ENCODE assay signal across 22 mouse cellular contexts in the genomic region with DNA sequence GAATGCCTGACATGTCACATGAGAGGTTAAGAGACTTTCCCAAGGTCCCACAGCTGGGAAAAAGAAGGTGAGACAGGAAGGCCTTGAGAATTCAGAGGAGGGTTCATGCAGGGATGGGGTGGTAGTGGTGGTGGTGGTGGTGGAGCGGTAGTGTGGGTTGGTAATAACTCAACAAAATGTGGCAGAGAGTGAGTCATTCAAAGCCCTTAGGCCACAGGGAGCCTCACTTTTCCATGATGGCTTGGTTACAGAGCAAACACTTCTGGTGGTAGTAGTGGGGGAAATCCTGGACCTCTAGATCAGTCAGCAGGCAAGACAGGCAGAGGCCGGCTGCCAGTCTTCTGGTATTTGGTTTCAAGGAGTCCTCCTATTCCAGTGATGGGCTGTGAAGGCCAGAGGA. TPM values are rescaled to one million over a fixed set of nuclear protein-coding genes. Genes with fewer than 3 reads are reported as not detected.
"Had no signal": no experiment of that assay in that cellular context is flagged by ENCODE, and none has a peak within 500 bp of the region (broad histone marks: within the 10 kb centered on the region; RNA-seq: fewer than 3 reads in every experiment).

No protein-coding gene starts in this region.

- H3K27me3 ChIP-seq: midbrain, embryonic 15.5 days; neural tube, embryonic 15.5 days had no signal

- DNase-seq: layer of hippocampus, postnatal 36 days; liver, embryonic 13.5 days; lung, adult 2 months; lung, postnatal 14 days; right cerebral cortex, adult 18-20 months; right cerebral cortex, postnatal 14 days; right cerebral cortex, postnatal 4 days; thymus, adult 18-20 months; thymus, postnatal 36 days had no signal

- H3K4me1 ChIP-seq: liver, embryonic 13.5 days; midbrain, embryonic 12.5 days; midbrain, embryonic 15.5 days; neural tube, embryonic 12.5 days; neural tube, embryonic 15.5 days had no signal

- ATAC-seq: midbrain, embryonic 15.5 days had no signal

- H3K27ac ChIP-seq: kidney, postnatal 0 days; left cerebral cortex, adult 2 months; liver, embryonic 13.5 days; macrophage; midbrain, embryonic 12.5 days; midbrain, embryonic 15.5 days; neural tube, embryonic 12.5 days; neural tube, embryonic 15.5 days had no signal

- H3K4me3 ChIP-seq: left cerebral cortex, adult 2 months; liver, embryonic 13.5 days; midbrain, embryonic 12.5 days; midbrain, embryonic 15.5 days; neural tube, embryonic 12.5 days; neural tube, embryonic 15.5 days had no signal

- H3K4me2 ChIP-seq: liver, embryonic 13.5 days; midbrain, embryonic 12.5 days; midbrain, embryonic 15.5 days; neural tube, embryonic 12.5 days; neural tube, embryonic 15.5 days had no signal

- H3K9ac ChIP-seq: liver, embryonic 13.5 days; midbrain, embryonic 12.5 days; midbrain, embryonic 15.5 days; neural tube, embryonic 12.5 days; neural tube, embryonic 15.5 days had no signal

- H3K9me3 ChIP-seq: liver, embryonic 13.5 days; midbrain, embryonic 12.5 days; midbrain, embryonic 15.5 days; neural tube, embryonic 12.5 days; neural tube, embryonic 15.5 days had no signal

- H3K36me3 ChIP-seq: liver, embryonic 13.5 days; midbrain, embryonic 12.5 days; midbrain, embryonic 15.5 days; neural tube, embryonic 12.5 days; neural tube, embryonic 15.5 days had no signal

RNA-seq across cellular contexts. Expression of gene Alox12b, which starts 15.8 kb away (rescaled TPM):
- total RNA-seq: liver, adult 2 months; megakaryocyte, adult 5-6 weeks had no signal
- polyA plus RNA-seq: liver, adult 2 months; liver, embryonic 13.5 days; liver, embryonic 16.5 days; lung, embryonic 16.5 days; macrophage; stomach, embryonic 14.5 days had no signal

RNA-seq across cellular contexts. Expression of gene Alox8, which starts 25.0 kb away (rescaled TPM):
- total RNA-seq: liver, adult 2 months had no signal
- polyA plus RNA-seq: large intestine, adult 2 months; liver, adult 2 months; liver, embryonic 13.5 days; lung, adult 2 months; macrophage; stomach, embryonic 14.5 days had no signal

RNA-seq across cellular contexts. Expression of gene Aloxe3, which starts 46.9 kb away (rescaled TPM):
- total RNA-seq: liver, adult 2 months had no signal
- polyA plus RNA-seq: liver, embryonic 13.5 days; macrophage; neural tube, embryonic 12.5 days had no signal

RNA-seq across cellular contexts. Expression of gene 9130213A22Rik, which starts 50.2 kb away (rescaled TPM):
- total RNA-seq: liver, adult 2 months; megakaryocyte, adult 5-6 weeks had no signal
- polyA plus RNA-seq: liver, embryonic 13.5 days; liver, embryonic 16.5 days; neural tube, embryonic 12.5 days had no signal

RNA-seq across cellular contexts. Expression of gene Hes7, which starts 52.4 kb away (rescaled TPM):
- total RNA-seq: liver, adult 2 months; megakaryocyte, adult 5-6 weeks had no signal
- polyA plus RNA-seq: macrophage had no signal
